Mouse (Mus musculus) neural tube, embryonic 12.5 days (tissue): ENCODE data around the gene Sgf29. TPM values are rescaled to one million over a fixed set of nuclear protein-coding genes. Genes with fewer than 3 reads are reported as not detected.

Source experiments
- ATAC-seq: fragments of 200-750 bp; cut with Nextera tagmentation; 2 replicates; pipeline ENCODE4 v1.8.0; 2017; ENCODE audit warnings: low read depth, mild to moderate bottlenecking, moderate TSS enrichment, moderate library complexity; ENCODE audit not compliant: low FRiP score
- H3K27ac ChIP-seq: fragments of 300-500 bp; sonication (generic); 2 replicates; pipeline ENCODE4 v1.5.1; 2016
- H3K27me3 ChIP-seq: fragments of 300-500 bp; sonication (generic); replicated peaks from 2 replicates; pipeline ENCODE4 v1.6.1; 2016; ENCODE audit warnings: mild to moderate bottlenecking
- H3K36me3 ChIP-seq: fragments of 300-500 bp; sonication (generic); 2 replicates; pipeline ENCODE4 v1.6.1; 2016; ENCODE audit warnings: mild to moderate bottlenecking
- H3K4me1 ChIP-seq: fragments of 300-500 bp; sonication (generic); 2 replicates; pipeline ENCODE4 v1.6.1; 2016
- H3K4me2 ChIP-seq: fragments of 300-500 bp; sonication (generic); replicated peaks from 2 replicates; pipeline ENCODE4 v1.6.1; 2016; ENCODE audit warnings: mild to moderate bottlenecking
- H3K4me3 ChIP-seq: fragments of 300-500 bp; sonication (generic); 2 replicates; pipeline ENCODE4 v1.5.1; 2016
- H3K9ac ChIP-seq: fragments of 300-500 bp; sonication (generic); 2 replicates; pipeline ENCODE4 v1.6.1; 2016; ENCODE audit warnings: mild to moderate bottlenecking
- H3K9me3 ChIP-seq: fragments of 300-500 bp; sonication (generic); 2 replicates; pipeline ENCODE4 v1.6.1; 2016; ENCODE audit warnings: mild to moderate bottlenecking
- WGBS: fragments of 180-500 bp; shearing (Covaris S2); methylation state at CpG from one replicate; pipeline ENCODE4 v1.1.7; 2016; 5-methylcytosine and 5-hydroxymethylcytosine counted together
- polyA plus RNA-seq: library from polyadenylated mRNA; unstranded; fragments of >200 nt; fragmentation: Nextera tagmentation; extraction: Ambion mirVana; gene quantifications from 2 replicates; pipeline ENCODE4 v1.2.1, GENCODE M21; 2016

Sgf29 gene
- polyA plus RNA-seq, 1 experiment from 2014 or later, result 53.2 TPM

- Histone ChIP-seq H3K4me3 (no peak overlapping the region), H3K9ac (no peak overlapping the region), H3K4me2 (no peak overlapping the region), H3K4me1 (no peaks in the 10 kb centered on the region), H3K27me3 (no peaks in the 10 kb centered on the region), H3K9me3 (no peaks in the 10 kb centered on the region), H3K27ac (no peak overlapping the region), H3K36me3 (no peaks in the 10 kb centered on the region)
- 82% methylated on average over 3 of the region's 3 CpGs for WGBS
- no peak for ATAC-seq
These were observed 4.8 kb upstream of the Sgf29 start for GRCm38 (mm10) chr7:126644345-126644744.

- 0 out of 2 replicates have a peak, but pooled peaks cover 2% of the 10 kb centered on the region for H3K4me1 ChIP-seq
- no peak overlapping the region for H3K4me3 ChIP-seq
- no peaks in the 10 kb centered on the region for H3K9me3 ChIP-seq
- no peak overlapping the region for H3K4me2 ChIP-seq
- no peaks in the 10 kb centered on the region for H3K36me3 ChIP-seq
- no peak overlapping the region for H3K9ac ChIP-seq
- no peak overlapping the region for H3K27ac ChIP-seq
- no peak for ATAC-seq
- no peaks in the 10 kb centered on the region for H3K27me3 ChIP-seq
These were observed 4.2 kb upstream of the Sgf29 start for GRCm38 (mm10) chr7:126644914-126645313.

- WGBS, result 59% methylated on average over 5 of the region's 5 CpGs
- no peak overlapping the region for H3K9ac ChIP-seq
- H3K36me3 ChIP-seq, result no peaks in the 10 kb centered on the region
- ATAC-seq, result no peak
- H3K27ac ChIP-seq, result no peak overlapping the region
- H3K4me3 ChIP-seq, result no peak overlapping the region
- no peaks in the 10 kb centered on the region for H3K27me3 ChIP-seq
- H3K4me2 ChIP-seq, result no peak overlapping the region
- H3K4me1 ChIP-seq, result 0 out of 2 replicates have a peak, but pooled peaks cover 2% of the 10 kb centered on the region
- no peaks in the 10 kb centered on the region for H3K9me3 ChIP-seq
These were observed 3.4 kb upstream of the Sgf29 start for GRCm38 (mm10) chr7:126645708-126646107.

- no peak overlapping the region for H3K27ac ChIP-seq
- H3K4me2 ChIP-seq, result peak overlapping the region; percentile 78
- WGBS, result 84% methylated on average over 4 of the region's 4 CpGs
- ATAC-seq, result no peak
- H3K4me3 ChIP-seq, result no peak overlapping the region
- H3K36me3 ChIP-seq, result no peaks in the 10 kb centered on the region
- H3K9ac ChIP-seq, result no peak overlapping the region
- no peaks in the 10 kb centered on the region for H3K9me3 ChIP-seq
- H3K27me3 ChIP-seq, result no peaks in the 10 kb centered on the region
- 0 out of 2 replicates have a peak, but pooled peaks cover 2% of the 10 kb centered on the region for H3K4me1 ChIP-seq
These were observed 623 bp upstream of the Sgf29 start for GRCm38 (mm10) chr7:126648486-126648885.

GRCm38 (mm10) chr7:126650852-126651251, 1.7 kb downstream of the Sgf29 start:
- H3K4me2 ChIP-seq, result no peak overlapping the region
- no peaks in the 10 kb centered on the region for H3K36me3 ChIP-seq
- 86% methylated on average over 2 of the region's 2 CpGs for WGBS
- ATAC-seq, result no peak
- no peak overlapping the region for H3K9ac ChIP-seq
- H3K4me1 ChIP-seq, result 0 out of 2 replicates have a peak, but pooled peaks cover 2% of the 10 kb centered on the region
- no peak overlapping the region for H3K27ac ChIP-seq
- no peak overlapping the region for H3K4me3 ChIP-seq
- H3K27me3 ChIP-seq, result no peaks in the 10 kb centered on the region
- H3K9me3 ChIP-seq, result no peaks in the 10 kb centered on the region

GRCm38 (mm10) chr7:126653991-126654390, 4.9 kb downstream of the Sgf29 start:
- H3K4me3 ChIP-seq, result no peak overlapping the region
- H3K36me3 ChIP-seq, result no peaks in the 10 kb centered on the region
- no peaks in the 10 kb centered on the region for H3K27me3 ChIP-seq
- H3K9me3 ChIP-seq, result no peaks in the 10 kb centered on the region
- H3K4me2 ChIP-seq, result no peak overlapping the region
- 0 out of 2 replicates have a peak, but pooled peaks cover 2% of the 10 kb centered on the region for H3K4me1 ChIP-seq
- H3K27ac ChIP-seq, result no peak overlapping the region
- WGBS, result 87% methylated on average over 2 of the region's 2 CpGs
- H3K9ac ChIP-seq, result no peak overlapping the region
- no peak for ATAC-seq

GRCm38 (mm10) chr7:126655695-126656094, 6.6 kb downstream of the Sgf29 start:
- no peaks in the 10 kb centered on the region for H3K36me3 ChIP-seq
- 93% methylated on average over 3 of the region's 3 CpGs for WGBS
- H3K4me2 ChIP-seq, result no peak overlapping the region
- no peak for ATAC-seq
- no peak overlapping the region for H3K27ac ChIP-seq
- no peak overlapping the region for H3K4me3 ChIP-seq
- no peak overlapping the region for H3K9ac ChIP-seq
- H3K27me3 ChIP-seq, result no peaks in the 10 kb centered on the region
- no peaks in the 10 kb centered on the region for H3K9me3 ChIP-seq
- H3K4me1 ChIP-seq, result no peaks in the 10 kb centered on the region

GRCm38 (mm10) chr7:126657522-126657921, 8.4 kb downstream of the Sgf29 start:
- no peaks in the 10 kb centered on the region for H3K27me3 ChIP-seq
- H3K9ac ChIP-seq, result no peak overlapping the region
- no peaks in the 10 kb centered on the region for H3K4me1 ChIP-seq
- no peak overlapping the region for H3K4me3 ChIP-seq
- no peaks in the 10 kb centered on the region; the same call in 1 of the 2 replicates for H3K36me3 ChIP-seq
- ATAC-seq, result no peak
- no peaks in the 10 kb centered on the region for H3K9me3 ChIP-seq
- H3K27ac ChIP-seq, result no peak overlapping the region
- 83% methylated on average over 1 of the region's 1 CpGs for WGBS
- H3K4me2 ChIP-seq, result no peak overlapping the region

- WGBS, result 89% methylated on average over 3 of the region's 3 CpGs
- no peak for ATAC-seq
- Histone ChIP-seq H3K36me3 (peaks cover 7% of the 10 kb centered on the region), H3K9me3 (no peaks in the 10 kb centered on the region), H3K4me2 (no peak overlapping the region), H3K27me3 (no peaks in the 10 kb centered on the region), H3K4me3 (no peak overlapping the region), H3K27ac (no peak overlapping the region), H3K4me1 (no peaks in the 10 kb centered on the region), H3K9ac (no peak overlapping the region)
These were observed 10.7 kb downstream of the Sgf29 start for GRCm38 (mm10) chr7:126659771-126660170.

GRCm38 (mm10) chr7:126663646-126664045, 14.5 kb downstream of the Sgf29 start:
- ATAC-seq, result no peak
- H3K4me2 ChIP-seq, result no peak overlapping the region
- H3K36me3 ChIP-seq, result peaks cover 32% of the 10 kb centered on the region
- 73% methylated on average over 8 of the region's 8 CpGs for WGBS
- no peak overlapping the region for H3K27ac ChIP-seq
- H3K4me1 ChIP-seq, result no peaks in the 10 kb centered on the region
- no peak overlapping the region for H3K4me3 ChIP-seq
- H3K9ac ChIP-seq, result no peak overlapping the region
- H3K9me3 ChIP-seq, result no peaks in the 10 kb centered on the region
- no peaks in the 10 kb centered on the region for H3K27me3 ChIP-seq

GRCm38 (mm10) chr7:126665269-126665668, 16.2 kb downstream of the Sgf29 start:
- Histone ChIP-seq H3K27ac (no peak overlapping the region), H3K4me1 (no peaks in the 10 kb centered on the region), H3K4me2 (no peak overlapping the region), H3K9ac (no peak overlapping the region), H3K36me3 (peaks cover 32% of the 10 kb centered on the region), H3K27me3 (no peaks in the 10 kb centered on the region), H3K9me3 (no peaks in the 10 kb centered on the region), H3K4me3 (no peak overlapping the region)
- 95% methylated on average over 3 of the region's 3 CpGs for WGBS
- ATAC-seq, result no peak

- peaks cover 48% of the 10 kb centered on the region for H3K36me3 ChIP-seq
- no peak overlapping the region for H3K4me2 ChIP-seq
- no peaks in the 10 kb centered on the region for H3K4me1 ChIP-seq
- 80% methylated on average over 9 of the region's 9 CpGs for WGBS
- H3K27me3 ChIP-seq, result no peaks in the 10 kb centered on the region
- H3K9ac ChIP-seq, result no peak overlapping the region
- no peaks in the 10 kb centered on the region for H3K9me3 ChIP-seq
- H3K4me3 ChIP-seq, result no peak overlapping the region
- H3K27ac ChIP-seq, result no peak overlapping the region
- ATAC-seq, result no peak
These were observed 18.5 kb downstream of the Sgf29 start for GRCm38 (mm10) chr7:126667495-126668090.

GRCm38 (mm10) chr7:126668452-126668851, 19.3 kb downstream of the Sgf29 start:
- no peak for ATAC-seq
- H3K36me3 ChIP-seq, result peaks cover 53% of the 10 kb centered on the region
- WGBS, result 87% methylated on average over 5 of the region's 5 CpGs
- no peak overlapping the region for H3K4me3 ChIP-seq
- no peak overlapping the region for H3K9ac ChIP-seq
- no peak overlapping the region for H3K4me2 ChIP-seq
- H3K9me3 ChIP-seq, result no peaks in the 10 kb centered on the region
- no peaks in the 10 kb centered on the region for H3K4me1 ChIP-seq
- no peaks in the 10 kb centered on the region for H3K27me3 ChIP-seq
- no peak overlapping the region for H3K27ac ChIP-seq
